Mouse (Mus musculus): ENCODE data around the gene Gfpt1.
"Not testable (repeated sequence)": the region's sequence is repeated elsewhere in the genome, so short reads cannot be mapped to it uniquely, and the experiment has no call there.

Gene Gfpt1

GRCm38 (mm10) chr6:87042337-87043130 is at the start of gene Gfpt1:
TSS of gene Gfpt1 (plus strand) at chr6:87042846.
- peak; percentile 96 for ATAC-seq (ENCODE audit: low TSS enrichment)

DNA sequence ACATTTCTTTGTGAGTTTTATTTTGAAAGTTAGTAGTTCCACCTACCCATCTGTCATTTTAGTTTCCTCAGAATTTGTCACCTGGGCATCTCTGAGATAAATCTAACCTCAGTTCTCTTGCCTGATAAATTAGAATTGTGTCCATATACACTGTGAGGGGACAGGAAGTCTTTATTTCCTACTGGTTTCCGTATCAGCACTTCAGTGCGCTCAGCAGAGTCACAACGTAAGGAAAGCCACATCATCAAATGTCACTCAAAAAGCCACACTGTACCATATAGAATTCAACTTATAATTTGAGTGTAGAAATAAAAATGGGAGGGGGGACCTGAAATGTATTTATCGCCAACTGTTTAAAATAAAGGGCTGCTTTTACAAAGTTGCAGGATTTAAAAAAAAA is 48.4 kb upstream of the Gfpt1 start:
- ATAC-seq (ENCODE audit: low TSS enrichment) = no peak

GRCm38 (mm10) chr6:86996629-86997307 is 45.9 kb upstream of the Gfpt1 start:
- peak; percentile 60 for ATAC-seq (ENCODE audit: low TSS enrichment)

- peak; percentile 42 for ATAC-seq (ENCODE audit: low TSS enrichment)
These were observed 45.3 kb upstream of the Gfpt1 start for GRCm38 (mm10) chr6:86997360-86997759.

- 0 out of 2 replicates have a peak, but pooled peaks have one; percentile 5 for ATAC-seq (ENCODE audit: low TSS enrichment)
These were observed 40.7 kb upstream of the Gfpt1 start for GRCm38 (mm10) chr6:87001995-87002394.

DNA sequence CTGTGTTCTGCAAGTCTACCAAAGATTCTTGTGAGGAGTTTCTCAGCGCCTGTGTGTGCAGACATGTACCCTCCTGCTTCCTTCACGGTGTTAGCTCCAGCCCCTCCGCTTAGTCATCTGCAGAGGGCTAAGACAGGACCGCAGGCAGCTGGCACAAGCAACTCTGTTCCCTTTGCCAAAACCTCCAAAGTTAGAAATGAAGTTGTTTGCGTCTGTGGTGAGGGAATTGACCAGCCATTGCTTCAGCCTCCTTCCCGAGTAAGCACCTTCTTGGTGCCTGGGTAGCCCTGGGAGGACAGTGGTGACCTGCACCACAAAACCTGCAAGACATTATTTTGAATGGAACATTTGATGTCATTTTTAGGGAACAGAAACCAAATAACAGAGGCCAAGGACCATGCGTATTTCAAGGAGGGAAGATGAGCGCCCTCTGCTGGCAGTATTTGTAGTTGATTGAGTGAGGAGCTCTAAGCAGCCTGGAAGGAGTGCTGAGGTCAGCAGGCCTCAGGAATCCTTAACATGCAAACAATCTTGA is 40.1 kb upstream of the Gfpt1 start:
- ATAC-seq (ENCODE audit: low TSS enrichment) = peak; percentile 64

DNA sequence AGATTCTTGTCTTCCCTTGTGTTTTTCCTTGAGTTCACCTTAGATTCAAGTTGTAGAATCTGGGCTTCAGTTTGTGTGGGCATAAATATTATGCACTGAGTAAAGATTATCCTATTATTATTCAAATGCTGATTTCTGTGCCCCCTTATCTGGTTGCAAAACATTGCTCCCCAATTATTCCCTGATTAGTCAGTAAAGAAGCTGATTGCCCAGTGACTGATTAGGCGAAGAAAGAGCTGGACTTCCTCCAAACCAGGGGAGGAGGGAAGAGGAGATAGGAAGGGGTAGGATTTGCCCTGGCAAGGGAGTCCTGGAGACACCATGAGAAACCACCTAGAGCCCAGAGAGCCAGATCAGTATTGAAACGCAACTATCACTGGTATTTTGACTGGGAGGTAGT is 38.5 kb upstream of the Gfpt1 start:
- ATAC-seq (ENCODE audit: low TSS enrichment) = no peak

- no peak for ATAC-seq (ENCODE audit: low TSS enrichment)
These were observed 37.1 kb upstream of the Gfpt1 start for GRCm38 (mm10) chr6:87005577-87005976.

GRCm38 (mm10) chr6:87008887-87009286 is 33.8 kb upstream of the Gfpt1 start, which contains the start of gene Nfu1:
TSS of gene Nfu1 (plus strand) at chr6:87009236.
- no peak for ATAC-seq (ENCODE audit: low TSS enrichment)

DNA sequence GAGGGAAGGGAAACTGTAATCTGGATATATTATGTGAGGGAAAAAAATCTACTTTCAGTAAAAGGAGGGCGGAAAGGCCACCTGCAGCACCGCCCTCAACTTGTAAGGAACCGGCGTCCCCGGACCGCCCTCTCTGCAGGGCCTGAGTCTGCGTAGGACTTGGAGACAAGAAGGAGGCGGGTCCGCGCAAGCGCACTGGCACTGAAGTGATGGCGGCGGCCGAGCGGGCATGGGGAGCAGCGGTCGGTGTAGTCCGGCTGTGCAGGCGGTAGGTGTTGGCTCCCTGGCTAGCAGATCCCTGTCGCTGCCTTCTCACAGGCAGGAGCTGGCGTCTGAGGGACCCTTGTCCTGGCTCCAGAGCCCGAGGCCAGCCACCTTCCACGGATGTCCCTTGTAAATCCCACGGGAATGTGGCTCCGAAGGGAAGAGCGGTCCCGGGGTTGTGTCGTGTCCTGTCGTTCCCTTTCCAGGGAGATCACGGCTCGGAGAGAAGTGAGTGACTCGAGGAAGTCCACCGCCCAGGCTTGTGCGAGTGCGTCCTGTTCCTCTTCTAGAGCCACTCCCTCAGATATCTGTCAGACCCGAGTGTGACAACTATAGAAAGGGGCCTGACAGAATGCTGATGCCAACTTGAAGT is 32.8 kb upstream of the Gfpt1 start:
- peak; percentile 98 for ATAC-seq (ENCODE audit: low TSS enrichment)

- no peak for ATAC-seq (ENCODE audit: low TSS enrichment)
These were observed 25.7 kb upstream of the Gfpt1 start for GRCm38 (mm10) chr6:87016916-87017315.

DNA sequence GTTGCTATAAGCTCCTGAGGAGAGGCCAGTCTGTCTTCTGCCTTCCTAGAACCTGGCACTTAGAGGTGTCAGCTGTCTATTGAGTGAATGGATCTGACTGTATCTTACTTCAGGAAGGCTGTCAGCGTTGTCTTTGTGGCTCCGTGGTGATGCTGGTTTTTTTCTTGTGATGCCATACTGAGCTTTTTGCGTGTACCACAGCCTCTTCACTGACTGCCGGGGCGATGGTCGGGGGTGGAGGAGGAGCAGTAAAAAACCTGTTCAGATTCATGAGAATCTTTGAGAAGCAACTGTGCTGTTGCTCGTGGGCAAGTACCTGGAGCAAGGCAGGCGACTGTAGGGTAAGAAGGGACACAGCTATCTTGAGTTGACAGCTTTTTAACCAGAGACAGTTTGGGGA is 23.8 kb upstream of the Gfpt1 start:
- peak; percentile 75 for ATAC-seq (ENCODE audit: low TSS enrichment)

DNA sequence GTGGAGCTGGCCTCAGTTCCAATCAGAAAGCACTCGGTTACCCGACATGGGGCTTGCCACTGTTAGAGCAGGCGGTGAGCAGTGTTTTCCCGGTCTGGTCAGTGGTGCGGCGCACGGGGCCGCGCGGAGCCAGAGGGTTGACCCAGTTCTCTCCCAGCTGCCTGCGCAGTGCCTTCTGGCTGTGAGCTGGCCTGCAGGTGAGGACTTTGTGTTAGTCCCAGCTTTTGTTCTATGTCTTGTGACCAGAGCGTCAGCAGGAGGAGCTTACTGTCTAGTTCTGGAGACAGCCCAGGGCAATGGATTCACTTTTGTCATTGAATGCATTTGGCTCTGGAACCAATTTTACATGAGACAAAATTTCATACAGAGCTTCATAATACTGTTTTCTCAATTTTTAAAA is 20.9 kb upstream of the Gfpt1 start:
- ATAC-seq (ENCODE audit: low TSS enrichment) = no peak

GRCm38 (mm10) chr6:87026980-87027379 is 15.7 kb upstream of the Gfpt1 start:
- ATAC-seq (ENCODE audit: low TSS enrichment) = no peak

DNA sequence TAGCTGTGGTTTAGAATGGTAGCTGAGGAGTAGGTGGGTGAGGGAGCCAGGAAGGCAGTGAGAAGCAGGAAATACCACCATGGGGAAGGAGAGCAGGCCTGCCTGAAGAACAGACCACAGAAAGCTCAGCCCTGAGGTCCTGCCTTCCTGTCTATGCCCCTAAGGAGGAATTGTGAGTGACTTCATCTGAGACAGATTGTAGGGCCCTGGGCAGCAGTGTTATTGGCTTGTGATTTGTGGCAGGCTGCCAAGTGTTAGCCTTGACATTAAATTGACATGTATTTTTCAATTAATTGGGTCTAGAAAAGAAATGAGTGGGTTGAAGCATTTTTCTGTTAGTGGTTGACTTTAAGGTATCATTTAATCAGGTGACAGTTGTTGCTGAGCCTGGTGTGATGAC is 13.8 kb upstream of the Gfpt1 start:
- no peak for ATAC-seq (ENCODE audit: low TSS enrichment)

DNA sequence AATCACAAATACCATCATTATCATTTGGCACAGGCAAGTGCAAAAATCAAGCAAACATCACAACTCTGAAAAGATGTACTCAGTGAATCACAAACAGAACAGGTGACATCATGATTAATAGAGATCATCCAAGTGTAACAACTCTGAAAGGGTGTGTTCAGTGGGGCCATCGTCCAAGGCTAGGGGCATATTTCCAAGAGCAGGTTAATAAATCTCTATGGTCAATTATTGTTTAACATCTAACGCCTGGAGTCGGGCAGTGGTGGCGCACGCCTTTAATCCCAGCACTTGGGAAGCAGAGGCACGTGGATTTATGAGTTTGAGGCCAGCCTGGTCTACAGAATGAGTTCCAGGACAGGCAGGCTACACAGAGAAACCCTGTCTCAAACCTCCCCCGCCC is 11.3 kb upstream of the Gfpt1 start:
- not testable (repeated sequence) for ATAC-seq (ENCODE audit: low TSS enrichment)

- no peak for ATAC-seq (ENCODE audit: low TSS enrichment)
These were observed 10.2 kb upstream of the Gfpt1 start for GRCm38 (mm10) chr6:87032401-87032800.

DNA sequence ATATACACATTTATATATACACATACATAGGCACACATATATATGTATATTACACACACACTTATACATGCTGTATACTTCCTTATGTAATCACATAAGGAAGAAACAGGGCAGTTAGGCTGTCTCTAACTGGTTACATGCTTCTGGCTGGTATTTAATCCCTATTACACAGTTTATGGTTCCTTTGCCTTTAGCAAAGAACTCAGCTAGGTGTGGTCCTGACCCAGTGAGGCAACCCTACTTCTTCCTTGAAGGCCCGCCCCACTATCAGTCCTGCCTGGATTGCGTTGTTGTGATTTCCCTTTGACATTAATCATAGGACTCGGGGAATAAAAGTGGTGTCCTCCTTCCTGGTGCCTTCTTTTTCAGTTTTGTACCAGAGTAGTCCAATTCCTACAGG is 8.3 kb upstream of the Gfpt1 start:
- no peak for ATAC-seq (ENCODE audit: low TSS enrichment)

GRCm38 (mm10) chr6:87037826-87038620 is 4.6 kb upstream of the Gfpt1 start:
- ATAC-seq (ENCODE audit: low TSS enrichment) = no peak

DNA sequence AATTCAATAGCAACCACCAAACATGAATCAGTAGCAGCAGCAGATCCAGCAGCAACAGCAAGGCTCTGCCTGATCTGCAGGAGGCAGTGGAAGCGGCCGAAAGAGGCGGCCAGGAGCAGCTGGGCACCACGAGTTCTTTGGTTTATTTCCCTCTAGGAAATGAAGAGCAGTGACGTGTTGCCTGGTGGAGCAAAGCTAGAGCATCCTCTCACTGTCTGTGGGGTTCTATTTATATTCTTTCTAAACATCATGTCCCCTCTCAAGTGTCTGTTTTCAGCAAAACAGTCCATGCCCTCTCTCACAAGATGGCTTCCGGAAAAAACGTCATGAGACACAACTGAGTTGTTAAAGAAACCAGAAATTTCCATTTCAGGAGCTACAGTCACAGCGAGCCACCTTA is 3.5 kb upstream of the Gfpt1 start:
- no peak for ATAC-seq (ENCODE audit: low TSS enrichment)

- ATAC-seq (ENCODE audit: low TSS enrichment) = no peak
These were observed 1.7 kb upstream of the Gfpt1 start for GRCm38 (mm10) chr6:87040971-87041370.

GRCm38 (mm10) chr6:87041431-87041830 is 1.2 kb upstream of the Gfpt1 start:
- ATAC-seq (ENCODE audit: low TSS enrichment) = no peak
